Mouse (Mus musculus): ENCODE data around the gene Setd4.
A peak's percentile ranks its signal among the peaks of the same experiment; 100 is the strongest.

Gene Setd4

DNA sequence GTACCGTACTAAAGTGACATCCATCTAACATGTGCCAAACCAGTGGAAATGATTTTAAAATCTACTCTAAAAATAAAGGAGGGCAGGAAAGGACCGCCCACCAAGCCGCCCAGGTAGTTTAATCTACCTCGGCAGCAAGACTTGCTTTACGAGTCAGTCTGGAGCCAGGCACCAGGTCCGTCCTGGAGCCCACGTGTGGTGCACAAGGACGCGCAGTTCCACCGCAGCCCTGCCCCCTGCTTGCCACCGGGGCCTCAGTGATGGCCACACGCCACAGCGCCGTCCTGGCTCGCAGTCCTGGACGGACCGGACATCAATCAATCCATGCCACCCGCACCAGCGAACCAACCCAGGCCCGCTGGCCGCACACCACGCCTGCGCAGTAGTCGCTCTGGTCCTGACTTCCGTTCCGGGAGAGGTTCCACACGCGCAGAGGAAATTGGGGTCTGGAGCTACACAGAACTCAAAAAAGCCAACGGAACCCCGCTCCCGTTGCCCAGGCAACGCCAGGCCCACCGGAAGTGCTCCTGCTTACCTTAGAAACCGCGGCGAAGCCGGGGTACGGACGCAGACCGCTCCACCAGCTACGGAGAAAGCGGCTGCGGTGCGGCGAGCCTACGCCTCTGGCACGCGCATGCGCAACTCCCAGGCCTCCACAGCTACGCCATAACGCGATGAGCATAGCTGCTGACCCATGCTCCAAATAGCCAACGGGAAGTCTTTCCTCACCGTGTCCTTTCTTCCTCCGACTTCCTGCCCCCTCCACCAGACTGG lies at the start of gene Setd4:
Gene Setd4 (minus strand): TSS at position 625 of the 774 bp plus-strand sequence.
- DNase-seq (ENCODE audit: extremely low read depth, low read depth, low spot score) = no peak

DNA sequence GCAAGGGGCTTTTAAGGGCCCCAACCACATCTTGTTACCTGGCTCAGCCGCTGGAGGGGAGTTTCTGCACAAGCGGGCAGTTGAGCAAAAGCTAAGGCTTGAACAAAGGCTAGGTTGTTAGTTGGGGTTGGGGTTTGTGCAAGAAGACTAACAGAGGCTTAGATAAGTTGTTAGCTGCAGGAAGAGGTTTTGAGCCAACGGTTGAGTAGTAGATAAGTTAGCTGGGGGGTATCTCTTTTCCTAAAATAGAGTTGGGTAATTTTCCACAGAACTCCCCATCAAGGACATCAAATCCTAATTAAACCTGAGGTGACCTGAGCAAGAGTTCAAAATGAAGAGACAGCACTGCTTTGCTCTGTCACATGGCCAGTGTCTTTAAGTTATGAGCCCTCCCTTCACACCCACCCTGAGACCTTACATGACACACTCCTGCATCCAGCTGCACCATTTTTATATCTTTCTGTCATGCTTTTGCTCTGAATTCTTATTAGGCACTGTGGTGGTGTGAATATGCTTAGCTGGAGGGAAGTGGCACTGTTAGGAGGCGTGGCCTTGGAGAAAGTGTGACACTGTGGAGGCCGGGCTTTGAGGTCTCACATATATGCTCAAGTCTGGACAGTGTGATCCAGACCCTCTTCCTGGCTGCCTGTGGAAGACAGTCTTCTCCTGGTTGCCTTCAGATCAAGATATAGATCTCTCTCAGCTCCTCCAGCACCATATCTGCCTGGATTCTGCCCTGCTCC lies 44.7 kb upstream of the Setd4 start:
- no peak for DNase-seq (ENCODE audit: extremely low read depth, low read depth, low spot score)

DNA sequence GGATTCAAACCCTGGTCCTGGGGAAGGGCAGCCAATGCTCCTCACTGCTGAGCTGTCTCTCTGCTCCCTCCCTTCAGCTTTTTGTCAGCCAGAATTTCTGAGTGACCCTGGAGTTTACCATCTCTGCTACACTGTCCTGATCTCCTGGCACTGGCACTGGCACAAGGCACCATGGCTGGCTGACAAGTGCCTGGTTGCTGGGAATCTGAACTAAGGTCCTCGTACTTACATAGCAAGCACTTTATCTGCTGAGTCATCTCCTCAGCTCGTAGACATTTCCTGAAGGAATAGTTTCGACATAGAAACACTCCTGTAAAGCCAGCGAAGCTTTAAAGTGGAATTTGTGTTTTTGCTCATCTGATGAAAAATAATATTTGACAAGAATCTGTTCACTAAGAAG lies 40.1 kb upstream of the Setd4 start:
- no peak for DNase-seq (ENCODE audit: extremely low read depth, low read depth, low spot score)

DNA sequence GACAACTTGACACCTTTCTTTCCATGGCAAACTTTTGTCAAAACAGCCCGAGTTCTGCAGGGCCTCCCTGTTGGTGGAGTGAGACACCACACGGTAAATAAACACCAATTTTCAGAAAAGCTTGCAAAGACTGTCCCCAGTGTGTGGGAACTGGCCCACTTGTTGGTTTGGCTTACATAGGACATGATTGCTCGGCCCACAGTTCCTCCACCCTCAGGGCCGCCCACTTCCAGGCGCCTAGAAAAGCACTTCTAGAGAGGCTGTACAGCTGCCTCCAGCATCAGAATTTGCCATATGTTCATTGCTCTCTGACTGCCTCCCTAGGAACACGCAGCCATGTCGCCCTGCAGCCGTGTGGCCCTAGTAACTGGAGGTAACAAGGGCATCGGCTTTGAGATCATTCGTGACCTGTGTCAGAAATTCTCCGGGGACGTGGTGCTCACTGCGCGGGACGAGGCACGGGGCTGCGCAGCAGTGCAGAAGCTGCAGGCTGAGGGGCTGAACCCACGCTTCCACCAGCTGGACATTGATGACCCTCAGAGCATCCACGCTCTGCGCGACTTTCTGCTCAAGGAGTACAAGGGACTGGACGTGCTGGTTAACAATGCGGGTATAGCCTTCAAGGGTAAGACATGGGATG lies 24.0 kb upstream of the Setd4 start, which contains the start of gene Gm5678:
Gene Gm5678 (plus strand): TSS at position 337 of the 640 bp plus-strand sequence.
- DNase-seq (ENCODE audit: extremely low read depth, low read depth, low spot score) = no peak

DNA sequence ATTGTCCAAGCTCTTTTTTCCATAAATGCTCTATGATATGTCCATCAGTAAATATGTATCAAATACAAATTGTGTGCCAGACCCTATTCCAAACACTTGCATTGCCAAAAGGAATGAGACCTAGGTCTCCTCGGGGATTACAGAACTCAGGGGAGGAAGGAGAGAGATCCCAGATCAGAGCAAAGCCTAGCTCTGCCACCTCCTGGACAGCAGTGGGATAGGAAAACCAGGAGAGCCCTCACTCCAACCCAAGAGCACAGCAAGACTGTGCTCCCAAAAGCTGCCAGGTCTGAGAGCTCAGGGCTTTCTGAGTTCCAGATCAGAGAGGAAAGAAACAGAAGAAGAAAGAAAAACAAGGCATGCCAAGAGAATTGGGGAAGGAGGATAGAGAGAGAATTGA lies 22.9 kb upstream of the Setd4 start:
- DNase-seq (ENCODE audit: extremely low read depth, low read depth, low spot score) = no peak

DNA sequence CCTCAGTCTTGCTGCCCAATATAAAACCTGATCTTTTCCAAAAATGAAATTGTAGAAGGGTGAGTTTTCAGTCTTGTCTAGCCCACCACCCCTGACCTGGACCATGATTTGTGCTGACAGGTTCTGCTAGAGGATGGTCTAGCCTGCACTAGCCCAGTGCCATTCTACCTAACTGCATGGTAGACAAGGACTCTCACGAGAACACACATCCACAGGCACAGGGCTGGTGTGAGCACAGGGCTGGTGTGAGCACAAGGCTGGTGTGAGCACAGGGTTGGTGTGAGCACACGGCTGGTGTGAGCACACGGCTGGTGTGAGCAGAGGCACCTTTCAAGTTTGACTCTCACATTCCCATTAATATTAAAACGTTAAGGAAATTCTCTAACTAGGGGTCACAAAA lies 20.8 kb upstream of the Setd4 start:
- no peak for DNase-seq (ENCODE audit: extremely low read depth, low read depth, low spot score)

DNA sequence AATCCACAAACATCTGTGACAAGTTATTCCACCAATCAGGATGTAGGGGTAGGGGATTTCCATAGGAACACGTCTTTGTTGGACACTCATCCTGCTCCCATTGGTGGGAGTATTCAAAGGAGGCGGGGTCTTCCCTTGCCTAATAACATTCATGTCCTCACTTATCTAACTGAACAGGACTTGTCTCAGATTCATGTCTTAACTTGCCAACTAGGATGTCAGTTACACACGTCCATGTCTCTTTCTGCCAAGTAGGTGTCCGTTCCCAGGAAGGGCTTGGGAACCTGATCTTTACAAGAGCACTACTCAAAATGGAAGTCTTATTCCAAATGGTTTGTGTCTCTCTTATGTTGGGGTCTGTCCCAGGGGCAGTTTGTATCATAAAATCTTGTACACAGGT lies 19.9 kb upstream of the Setd4 start:
- DNase-seq (ENCODE audit: extremely low read depth, low read depth, low spot score) = peak; percentile 52

DNA sequence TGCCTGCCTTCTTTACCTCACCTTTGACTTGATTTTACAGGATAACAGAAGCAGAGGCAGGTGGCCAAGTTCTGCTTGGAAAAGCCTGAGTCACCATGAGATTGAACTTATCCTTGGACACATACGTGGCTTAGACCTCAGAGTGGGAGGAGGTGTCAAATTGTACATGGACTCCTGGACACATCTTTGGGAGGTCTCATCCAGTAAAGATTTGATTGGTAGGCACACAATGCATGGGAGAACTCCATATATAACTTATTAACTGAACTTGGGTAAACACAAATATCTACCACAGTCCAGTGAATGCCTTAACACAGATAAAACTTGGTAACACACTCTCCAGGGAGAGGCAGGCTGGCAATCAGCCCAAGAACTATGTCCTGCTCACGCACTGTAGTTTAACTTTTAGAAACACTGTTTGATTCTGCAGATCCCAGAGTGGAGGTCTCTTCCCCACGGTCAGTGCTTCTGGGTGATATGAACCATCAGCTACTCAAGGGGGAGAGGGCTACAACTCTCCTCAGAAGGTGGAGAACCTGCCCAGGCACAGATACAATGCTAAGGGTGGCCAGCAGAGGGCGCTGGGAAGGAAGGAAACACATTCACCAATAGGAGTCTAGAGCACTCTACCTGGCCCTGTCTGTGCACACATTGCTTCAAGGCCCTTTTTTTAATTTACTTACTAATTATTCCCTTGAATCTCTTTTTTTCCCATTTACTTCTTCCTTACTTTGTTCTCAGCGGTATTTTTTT lies 11.4 kb upstream of the Setd4 start:
- no peak for DNase-seq (ENCODE audit: extremely low read depth, low read depth, low spot score)

DNA sequence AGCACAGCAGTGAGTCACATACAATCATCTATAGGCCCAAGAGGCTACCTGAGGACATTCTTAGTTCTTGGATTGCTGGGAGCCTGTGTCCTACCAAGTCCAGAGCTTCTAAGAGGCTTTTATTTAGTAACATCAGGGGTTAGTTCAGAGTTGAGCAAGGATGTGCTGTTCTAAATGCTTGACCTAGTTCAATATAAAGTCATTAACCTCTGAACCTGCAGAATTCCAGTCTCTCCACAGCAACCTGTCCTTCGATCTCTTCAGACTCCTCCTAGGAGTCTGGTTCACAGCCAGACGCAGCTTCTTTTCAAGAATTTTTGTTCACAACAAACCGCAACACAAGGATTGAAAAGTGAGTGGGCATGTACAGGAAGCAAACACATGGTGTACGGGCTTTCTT lies 7.1 kb upstream of the Setd4 start:
- no peak for DNase-seq (ENCODE audit: extremely low read depth, low read depth, low spot score)

DNA sequence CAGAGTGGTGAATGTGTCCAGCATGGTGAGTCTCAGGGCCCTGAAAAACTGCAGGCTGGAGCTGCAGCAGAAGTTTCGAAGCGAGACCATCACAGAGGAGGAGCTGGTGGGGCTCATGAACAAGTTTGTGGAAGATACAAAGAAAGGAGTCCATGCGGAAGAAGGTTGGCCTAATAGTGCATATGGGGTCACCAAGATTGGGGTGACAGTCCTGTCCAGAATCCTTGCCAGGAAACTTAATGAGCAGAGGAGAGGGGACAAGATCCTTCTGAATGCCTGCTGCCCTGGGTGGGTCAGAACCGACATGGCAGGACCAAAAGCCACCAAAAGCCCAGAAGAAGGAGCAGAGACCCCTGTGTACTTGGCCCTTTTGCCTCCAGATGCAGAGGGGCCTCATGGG lies 5.9 kb upstream of the Setd4 start:
- no peak for DNase-seq (ENCODE audit: extremely low read depth, low read depth, low spot score)

DNA sequence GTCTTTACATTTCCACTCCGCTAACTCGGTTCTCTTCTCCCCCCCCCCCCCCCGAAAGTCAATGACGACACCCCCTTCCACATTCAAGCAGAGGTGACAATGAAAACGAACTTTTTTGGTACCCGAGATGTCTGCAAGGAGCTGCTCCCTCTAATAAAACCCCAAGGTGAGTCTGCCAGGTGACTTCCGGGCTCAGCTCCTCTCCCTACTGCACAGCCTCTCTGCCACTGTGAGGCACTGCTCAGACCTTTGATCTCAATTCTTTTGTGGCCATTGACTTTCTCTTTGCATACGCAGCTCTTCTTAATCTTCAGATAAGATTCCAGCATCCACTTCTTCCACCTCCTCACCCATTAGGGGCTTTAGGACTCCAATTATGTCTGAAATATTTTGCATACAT lies 4.9 kb upstream of the Setd4 start:
- DNase-seq (ENCODE audit: extremely low read depth, low read depth, low spot score) = no peak

DNA sequence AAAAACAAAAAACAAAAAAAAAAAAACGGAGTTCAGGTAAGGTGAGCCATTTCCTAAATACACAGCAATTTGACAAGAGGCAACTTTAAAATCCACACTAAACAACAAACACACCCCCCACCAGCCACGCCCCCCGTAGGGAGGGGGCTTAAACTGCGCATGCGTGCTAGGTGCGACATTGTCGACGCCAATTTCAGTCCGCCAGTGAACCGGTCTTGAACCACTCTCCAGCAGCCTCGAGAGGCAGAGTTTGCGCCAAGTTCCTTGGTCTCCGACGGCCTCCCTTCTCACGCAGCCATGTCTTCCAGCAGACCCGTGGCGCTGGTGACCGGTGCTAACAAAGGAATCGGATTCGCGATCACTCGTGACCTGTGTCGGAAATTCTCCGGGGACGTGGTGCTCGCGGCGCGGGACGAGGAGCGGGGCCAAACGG lies 3.8 kb upstream of the Setd4 start:
- DNase-seq (ENCODE audit: extremely low read depth, low read depth, low spot score) = no peak

DNA sequence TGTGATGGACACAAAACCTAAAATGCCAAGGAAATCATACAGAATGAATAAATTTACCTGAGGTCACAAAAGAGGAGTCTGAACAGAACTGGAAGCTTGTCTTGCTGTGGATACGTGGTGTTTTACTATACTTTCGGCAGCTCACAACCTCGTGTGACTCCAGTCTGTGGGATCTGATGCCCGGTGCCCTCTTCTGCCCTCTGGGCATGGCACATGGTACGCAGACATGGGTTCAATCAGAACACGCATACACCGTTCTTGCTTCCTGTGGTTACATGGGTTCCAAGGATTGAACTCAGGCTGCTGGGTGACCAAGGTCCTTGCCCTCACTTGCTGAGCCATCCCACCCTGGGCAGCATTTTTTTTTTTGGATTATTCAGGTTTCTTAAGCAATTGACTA lies 2.3 kb upstream of the Setd4 start:
- DNase-seq (ENCODE audit: extremely low read depth, low read depth, low spot score) = no peak

DNA sequence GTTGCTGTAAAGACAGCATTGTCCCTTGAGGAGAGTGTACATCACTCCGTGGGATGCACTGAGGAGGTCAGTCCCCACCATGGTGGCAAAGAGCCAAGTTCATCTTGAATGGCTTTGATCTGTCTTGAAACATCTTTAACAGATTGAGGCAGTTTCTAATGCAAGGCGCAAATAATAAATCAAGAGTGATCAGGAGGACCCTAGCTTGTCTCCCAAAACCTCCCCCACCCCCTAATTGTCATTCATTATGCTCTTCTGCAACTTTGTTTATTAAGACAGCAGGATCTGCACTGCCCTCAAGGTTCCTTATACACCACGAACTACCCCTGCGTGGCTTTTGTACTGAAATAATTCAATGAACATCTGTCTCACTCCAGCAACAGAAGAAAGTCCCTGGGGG lies 1.7 kb upstream of the Setd4 start, which contains the start of gene Cbr1:
Gene Cbr1 (plus strand): TSS at position 301 of the 400 bp plus-strand sequence.
- no peak for DNase-seq (ENCODE audit: extremely low read depth, low read depth, low spot score)

DNA sequence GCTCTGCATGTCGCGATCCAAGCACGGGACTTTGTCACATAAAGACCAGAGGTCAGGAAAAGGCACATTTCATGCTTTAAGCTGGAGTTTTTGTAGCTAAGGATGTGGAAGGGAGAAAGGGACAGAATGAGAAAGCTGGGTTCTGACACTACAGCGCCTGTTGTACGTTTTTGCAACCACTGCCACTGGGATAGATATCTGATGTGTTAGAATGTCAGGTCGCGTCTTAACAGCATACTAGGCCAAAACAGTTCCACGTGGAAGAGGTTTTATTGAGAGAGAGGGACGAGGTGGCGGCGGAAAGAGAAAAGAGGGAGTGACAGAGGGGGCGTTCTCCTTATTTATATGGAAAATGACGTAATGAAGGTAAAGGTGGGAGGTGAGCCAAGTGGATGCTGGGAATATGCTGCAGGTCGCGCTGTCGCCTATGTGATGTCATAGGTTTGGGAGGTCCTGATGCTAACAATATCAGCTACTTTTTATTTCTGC lies 662 bp upstream of the Setd4 start:
- no peak for DNase-seq (ENCODE audit: extremely low read depth, low read depth, low spot score)

DNA sequence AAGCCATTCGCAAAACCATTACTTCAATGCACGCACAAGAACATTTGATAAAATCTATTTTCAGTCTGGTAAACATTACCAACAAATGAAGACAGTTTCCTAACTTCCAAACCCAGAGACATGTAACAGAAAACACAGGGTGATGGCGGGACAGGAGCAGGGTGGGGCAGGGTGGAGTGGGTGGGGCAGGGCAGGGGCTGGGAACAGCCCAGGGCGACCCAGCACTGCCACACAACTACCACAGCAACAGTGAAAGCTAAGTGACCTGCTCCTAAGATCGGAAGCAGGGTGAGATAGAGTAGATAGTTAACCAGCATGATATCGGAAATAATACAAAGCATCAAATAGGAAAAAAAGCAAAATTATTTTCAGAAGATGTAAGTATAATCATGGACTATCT lies 4.4 kb downstream of the Setd4 start:
- no peak for DNase-seq (ENCODE audit: extremely low read depth, low read depth, low spot score)

DNA sequence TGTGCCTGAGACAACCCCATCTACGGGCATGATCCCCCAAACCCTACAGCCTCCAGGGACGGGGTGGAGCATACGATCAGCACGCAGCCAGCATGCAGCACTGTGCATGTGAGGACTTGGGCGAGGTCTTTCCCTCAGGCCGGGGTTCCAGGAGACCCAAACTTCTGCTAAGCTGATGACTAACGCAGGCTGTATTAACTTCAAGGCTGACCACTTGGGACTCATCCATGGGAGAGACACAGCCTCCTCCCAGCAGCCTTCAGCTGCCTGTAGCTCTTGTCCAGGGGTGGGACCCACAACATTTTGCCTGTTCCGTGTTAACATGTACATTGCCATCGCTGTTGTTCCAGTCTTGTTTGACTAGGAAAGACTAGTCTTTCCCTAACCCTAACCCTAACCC lies 6.3 kb downstream of the Setd4 start:
- DNase-seq (ENCODE audit: extremely low read depth, low read depth, low spot score) = no peak

DNA sequence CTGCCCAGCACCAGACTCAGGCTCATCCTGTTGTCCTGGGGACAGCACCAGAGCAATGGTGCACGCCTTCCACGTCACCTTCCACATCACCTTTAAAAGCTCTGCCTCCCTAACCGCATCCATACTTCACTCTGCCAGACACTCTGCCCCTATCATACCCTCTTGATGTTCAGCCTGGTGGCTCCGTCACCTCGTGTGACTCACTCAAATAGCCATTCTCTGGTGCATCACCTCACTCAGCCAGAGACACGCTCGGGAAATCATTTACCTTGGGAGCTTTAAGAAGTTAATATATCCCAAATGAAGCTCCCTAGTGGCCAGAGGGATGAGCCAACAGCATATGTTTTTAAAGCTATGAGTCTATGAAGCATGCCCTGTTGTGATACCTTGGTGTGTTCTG lies 7.1 kb downstream of the Setd4 start:
- DNase-seq (ENCODE audit: extremely low read depth, low read depth, low spot score) = no peak

DNA sequence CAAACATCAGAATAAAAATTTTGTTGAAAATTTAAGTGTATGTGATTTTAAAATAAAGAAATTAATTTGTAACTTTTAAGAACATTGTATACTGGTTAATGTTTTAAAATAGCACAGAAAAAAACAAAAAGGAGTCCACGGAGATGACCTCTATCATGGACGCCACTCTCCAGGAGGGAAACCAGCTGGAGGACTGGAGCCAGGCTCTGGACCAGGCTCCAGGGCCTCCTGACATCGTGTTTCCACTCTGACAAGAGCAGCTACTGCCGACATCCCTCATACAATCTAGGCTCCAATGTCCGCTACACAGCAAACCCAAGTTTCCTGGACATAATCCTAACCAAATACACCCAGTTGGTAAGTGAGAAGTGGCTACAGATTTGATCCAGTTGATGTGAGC lies 8.1 kb downstream of the Setd4 start:
- DNase-seq (ENCODE audit: extremely low read depth, low read depth, low spot score) = no peak

DNA sequence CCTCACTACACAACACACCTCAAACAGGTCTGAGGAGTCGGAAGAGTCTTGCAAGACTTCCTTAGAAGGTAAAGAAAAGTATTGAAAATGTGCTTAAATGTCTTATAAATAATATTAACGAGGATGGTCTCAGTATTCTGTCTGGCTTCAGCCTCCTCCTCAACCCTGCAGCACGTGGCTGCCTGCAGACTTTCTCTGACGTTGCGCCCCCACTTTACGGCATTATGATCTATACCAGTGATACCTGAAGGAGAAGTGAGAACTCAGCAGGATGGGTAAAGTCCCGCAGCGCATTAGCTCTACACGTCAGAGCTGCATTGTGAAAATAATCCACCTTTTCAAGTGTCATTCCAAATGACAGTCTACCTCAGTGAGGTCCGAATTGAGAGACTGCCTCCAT lies 9.4 kb downstream of the Setd4 start:
- DNase-seq (ENCODE audit: extremely low read depth, low read depth, low spot score) = no peak

DNA sequence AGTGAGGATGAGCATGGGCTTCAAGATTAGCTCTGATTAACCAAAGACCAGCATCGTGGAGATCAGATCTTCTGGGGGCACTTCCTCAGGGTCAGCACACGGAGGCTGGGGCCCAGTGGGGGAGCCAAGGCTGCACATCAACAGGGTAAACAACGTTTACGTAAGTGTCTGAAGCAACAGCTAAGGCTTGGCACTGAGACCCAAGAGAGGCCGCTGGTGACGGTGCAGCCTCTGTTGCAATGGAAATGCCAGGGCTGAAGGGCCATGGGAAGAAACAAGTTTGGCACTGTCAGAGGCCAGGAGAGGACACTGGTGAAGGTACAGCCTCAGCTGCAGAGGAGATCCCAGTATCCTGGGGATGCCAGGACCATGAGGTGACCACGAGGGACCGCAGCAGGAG lies 10.5 kb downstream of the Setd4 start:
- DNase-seq (ENCODE audit: extremely low read depth, low read depth, low spot score) = no peak

All from fat pad, adult 2 months (tissue).